Comparison of ENCODE assay signal across 8 mouse cellular contexts in genomic region chr2:138280225-138280711, GRCm38 (mm10). TPM values are rescaled to one million over a fixed set of nuclear protein-coding genes. Genes with fewer than 3 reads are reported as not detected.
DNase-seq lines count a peak whose midpoint lies in the region; ATAC-seq and TF ChIP-seq lines count a peak whose summit lies in the region.

No protein-coding gene starts in this region.

- 51% methylated on average over 17 of the region's 17 CpGs for WGBS in limb, embryonic 11.5 days
- 92% methylated on average over 17 of the region's 17 CpGs for WGBS in thymus, adult 2 months

- TF ChIP-seq CTCF in thymus, adult 2 months (IDR thresholded peaks at IDR 0.05; ENCODE audit: borderline replicate concordance, control insufficient read depth, extremely low read depth, insufficient read depth, low read length, poor library complexity) = no peak

- H3K4me3 ChIP-seq in limb, embryonic 11.5 days (ENCODE audit: low read depth, low read length) = no peak overlapping the region
- no peak overlapping the region for H3K4me3 ChIP-seq in thymus, adult 2 months (ENCODE audit: control insufficient read depth, insufficient read depth, low read length)

- DNase-seq in heart, adult 11 months = peak; percentile 92
- DNase-seq in heart, postnatal 10 days = no peak
- peak; percentile 59 to 66 for DNase-seq in cerebellum, adult 18-20 months
- peak; percentile 66 for DNase-seq in forelimb bud, embryonic 11.5 days (ENCODE audit: low read depth, low spot score)
- peak; percentile 36 for DNase-seq in limb, embryonic 11.5 days (ENCODE audit: low spot score)
- DNase-seq in thymus, adult 2 months = no peak
- DNase-seq in thymus, postnatal 10 days (ENCODE audit: low spot score in 2 of 2) = no peak

- no peak overlapping the region for H3K9ac ChIP-seq in limb, embryonic 11.5 days (ENCODE audit: low read length)

- H3K27me3 ChIP-seq in limb, embryonic 11.5 days (ENCODE audit: control insufficient read depth, insufficient read depth, low read length) = no peaks in the 10 kb centered on the region
- no peaks in the 10 kb centered on the region for H3K27me3 ChIP-seq in thymus, adult 2 months (ENCODE audit: control insufficient read depth, insufficient read depth, low read length)

- peaks cover 16% of the 10 kb centered on the region for H3K4me1 ChIP-seq in limb, embryonic 11.5 days (ENCODE audit: control insufficient read depth, insufficient read depth, low read length)
- H3K4me1 ChIP-seq in thymus, adult 2 months (replicated peaks; ENCODE audit: control insufficient read depth, insufficient read depth, low read length) = no peaks in the 10 kb centered on the region

- intact Hi-C loops in heart, postnatal 10 days (cut with DNase I) = loop anchor here (1.0 to 5.0 kb wide), 3 partner anchors 64 to 247 kb away; no protein-coding TSS in a partner anchor

- TF ChIP-seq POLR2A in thymus, adult 2 months (IDR thresholded peaks at IDR 0.05; ENCODE audit: control insufficient read depth, extremely low read depth, insufficient read depth, low read length, poor library complexity) = no peak

- H3K36me3 ChIP-seq in limb, embryonic 11.5 days (ENCODE audit: control insufficient read depth, insufficient read depth, low read length) = peaks cover 6% of the 10 kb centered on the region
- H3K36me3 ChIP-seq in thymus, adult 2 months (ENCODE audit: control insufficient read depth, insufficient read depth, low read length) = no peaks in the 10 kb centered on the region

- no peak overlapping the region; the same call in 1 of the 2 replicates for H3K27ac ChIP-seq in limb, embryonic 11.5 days (replicated peaks; ENCODE audit: low read depth, low read length)
- no peak overlapping the region for H3K27ac ChIP-seq in thymus, adult 2 months (ENCODE audit: control insufficient read depth, insufficient read depth, low read length)

- no peaks in the 10 kb centered on the region for H3K9me3 ChIP-seq in limb, embryonic 11.5 days (ENCODE audit: control insufficient read depth, low read length)

- peak overlapping the region; percentile 8; the same call in 1 of the 2 replicates for H3K4me2 ChIP-seq in limb, embryonic 11.5 days (ENCODE audit: low read depth, severe bottlenecking)

- peak; percentile 20; the same call in 1 of the 2 replicates for ATAC-seq in limb, embryonic 11.5 days (ENCODE audit: insufficient number of reproducible peaks, low FRiP score, low TSS enrichment, low read depth)
- no peak for ATAC-seq in megakaryocyte-erythroid progenitor cell, adult 5-6 weeks (replicated peaks; ENCODE audit: low FRiP score, low TSS enrichment, poor library complexity, severe bottlenecking)

RNA-seq across cellular contexts. Expression of gene Btbd3, which starts 23.9 kb away (rescaled TPM):
- 10 to 100 TPM; 26.2 to 26.9 TPM for total RNA-seq in heart, postnatal 10 days (2021)
- polyA plus RNA-seq in limb, embryonic 11.5 days (2014; fragmentation: Nextera tagmentation; extraction: Ambion mirVana) = 18.8 and 19.9 TPM in 2 replicates
- 2.3 and 3.2 TPM in 2 replicates for polyA plus RNA-seq in thymus, adult 2 months (2012; rRNA removed)
- 0.85 and 2.0 TPM in 2 replicates for total RNA-seq in megakaryocyte-erythroid progenitor cell, adult 5-6 weeks (2014; fragmentation: Nextera tagmentation)
- 1.1 and 2.5 TPM in 2 replicates for total RNA-seq in megakaryocyte-erythroid progenitor cell, adult 5-6 weeks (2017)

Comparison
In these comparisons a context has a peak if more than half of its experiments do, and no peak if none do; other contexts are left out.
1. DNase-seq: peak in heart, adult 11 months (single experiment), cerebellum, adult 18-20 months (2 of 2), forelimb bud, embryonic 11.5 days (single experiment) and limb, embryonic 11.5 days (single experiment); none in heart, postnatal 10 days (0 of 2), thymus, adult 2 months (single experiment) and thymus, postnatal 10 days (0 of 2).
2. RNA of gene Btbd3, which starts 23.9 kb away (total RNA-seq): 26.2 to 26.9 TPM in heart, postnatal 10 days; 0.85 to 2.5 TPM in megakaryocyte-erythroid progenitor cell, adult 5-6 weeks; every median in the first group is over 4 times any median in the second.